Mouse (Mus musculus): ENCODE data around the gene Ccrl2. TPM values are rescaled to one million over a fixed set of nuclear protein-coding genes. Genes with fewer than 3 reads are reported as not detected.

Ccrl2 gene
- polyA plus RNA-seq (2012; rRNA removed; ENCODE audit: low replicate concordance), result 4.3 and 7.2 TPM in 2 replicates

DNA sequence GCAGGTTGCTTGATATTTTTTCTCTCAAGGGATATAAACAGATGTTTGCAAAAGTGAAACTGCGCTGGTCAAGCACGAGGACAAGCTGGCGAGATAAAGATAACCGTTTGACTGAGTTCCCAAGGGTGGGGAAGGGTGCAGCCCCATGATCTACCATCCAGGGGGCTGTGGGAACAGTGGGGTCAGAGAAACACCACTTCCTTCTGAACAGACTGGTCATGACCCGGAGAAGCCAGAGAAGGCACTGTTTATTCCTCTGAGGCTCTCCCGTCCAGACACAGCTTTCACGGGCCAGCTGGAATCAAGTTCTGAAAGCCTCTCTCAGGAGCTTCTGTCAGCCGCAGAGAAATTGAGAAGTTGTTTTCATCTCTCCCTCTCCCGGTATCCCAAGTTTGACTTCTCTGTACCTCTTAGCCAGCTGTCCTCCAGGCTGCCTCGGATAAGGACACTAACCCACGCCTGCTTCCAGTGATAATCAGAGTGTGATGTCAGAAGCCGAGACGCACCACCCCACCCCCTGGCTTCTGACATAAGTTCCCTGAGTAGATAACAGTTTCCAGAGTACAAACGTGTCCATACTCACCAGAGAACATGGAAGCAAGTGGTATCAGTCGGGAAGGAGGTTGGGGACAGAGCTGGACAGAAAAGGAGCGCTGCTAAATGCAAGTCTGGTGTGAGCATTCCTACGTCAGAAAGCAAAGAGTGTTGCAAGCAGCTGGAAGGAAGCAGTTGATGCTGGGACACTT, at the start of gene Ccrl2:
Gene Ccrl2 (minus strand): TSS at position 722 of the 746 bp plus-strand sequence.

GRCm38 (mm10) chr9:111019022-111019421, 38.3 kb downstream of the Ccrl2 start, which contains the start of gene Ltf:
Gene Ltf (plus strand): TSS chr9:111019271.

Other genes starting within 250 kb of the Ccrl2 start
- gene Prss44, start 243.5 kb downstream of the Ccrl2 start, polyA plus RNA-seq (2012; rRNA removed; ENCODE audit: low replicate concordance), result not detected in 2 replicates
- gene Prss43, start 230.8 kb downstream of the Ccrl2 start, polyA plus RNA-seq (2012; rRNA removed; ENCODE audit: low replicate concordance), result 0.04 TPM in 1 of 2 replicates, not detected in the other
- gene Prss45, start 222.9 kb downstream of the Ccrl2 start, polyA plus RNA-seq (2012; rRNA removed; ENCODE audit: low replicate concordance), result not detected in 2 replicates
- not detected in 2 replicates for gene Prss46, start 213.0 kb downstream of the Ccrl2 start, polyA plus RNA-seq (2012; rRNA removed; ENCODE audit: low replicate concordance)
- 0.07 TPM in 1 of 2 replicates, not detected in the other for gene Prss50, start 199.6 kb downstream of the Ccrl2 start, polyA plus RNA-seq (2012; rRNA removed; ENCODE audit: low replicate concordance)
- gene Als2cl, start 177.6 kb downstream of the Ccrl2 start, polyA plus RNA-seq (2012; rRNA removed; ENCODE audit: low replicate concordance), result 63.3 and 112 TPM in 2 replicates
- gene Tmie, start 177.4 kb downstream of the Ccrl2 start, polyA plus RNA-seq (2012; rRNA removed; ENCODE audit: low replicate concordance), result 5.6 and 7.9 TPM in 2 replicates
- gene Fam240a, start 140.7 kb downstream of the Ccrl2 start, polyA plus RNA-seq (2012; rRNA removed; ENCODE audit: low replicate concordance), result not detected in 2 replicates
- gene Tdgf1, start 111.4 kb downstream of the Ccrl2 start, polyA plus RNA-seq (2012; rRNA removed; ENCODE audit: low replicate concordance), result 0.11 and 0.17 TPM in 2 replicates
- 4.2 TPM in 1 of 2 replicates, not detected in the other for gene Lrrc2, start 106.0 kb downstream of the Ccrl2 start, polyA plus RNA-seq (2012; rRNA removed; ENCODE audit: low replicate concordance)
- 5.4 and 9.1 TPM in 2 replicates for gene Rtp3, start 66.9 kb downstream of the Ccrl2 start, polyA plus RNA-seq (2012; rRNA removed; ENCODE audit: low replicate concordance)
- gene Ltf, start 38.2 kb downstream of the Ccrl2 start, polyA plus RNA-seq (2012; rRNA removed; ENCODE audit: low replicate concordance), result 41.0 and 80.0 TPM in 2 replicates
- 11.5 and 19.9 TPM in 2 replicates for gene Lrrfip2, start 60.1 kb upstream of the Ccrl2 start, polyA plus RNA-seq (2012; rRNA removed; ENCODE audit: low replicate concordance)
- 14.5 and 21.4 TPM in 2 replicates for gene Mlh1, start 214.3 kb upstream of the Ccrl2 start, polyA plus RNA-seq (2012; rRNA removed; ENCODE audit: low replicate concordance)
- 7.8 and 14.9 TPM in 2 replicates for gene Epm2aip1, start 214.4 kb upstream of the Ccrl2 start, polyA plus RNA-seq (2012; rRNA removed; ENCODE audit: low replicate concordance)